8 mouse cellular contexts compared by ENCODE assay signal in the genomic region with DNA sequence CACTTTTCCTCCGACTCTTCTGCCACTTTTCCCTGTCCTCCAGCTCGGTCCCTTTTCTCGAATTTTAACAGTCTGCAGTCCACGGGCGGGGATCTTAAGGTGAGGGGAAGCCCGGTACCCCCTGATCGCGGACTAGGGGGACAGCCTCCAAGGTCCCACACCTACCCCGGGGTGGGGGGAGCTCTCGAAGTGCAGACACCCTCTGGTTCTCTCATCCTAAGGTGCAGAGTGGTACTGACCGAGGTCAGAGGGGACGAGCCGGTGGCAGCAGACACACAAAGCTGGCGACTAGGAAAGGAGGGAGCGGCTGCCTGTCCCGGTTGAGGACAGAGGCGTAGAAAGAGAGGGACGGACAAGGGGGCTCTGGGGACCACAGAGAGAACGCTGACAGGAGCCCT. TPM values are rescaled to one million over a fixed set of nuclear protein-coding genes. Genes with fewer than 3 reads are reported as not detected.
DNase-seq lines count a peak whose midpoint lies in the region; ATAC-seq lines count a peak whose summit lies in the region.

No protein-coding gene starts in this region.

- H3K9me3 ChIP-seq in embryonic facial prominence, embryonic 13.5 days: no peaks in the 10 kb centered on the region
- no peaks in the 10 kb centered on the region for H3K9me3 ChIP-seq in midbrain, embryonic 15.5 days

- DNase-seq in heart, adult 11 months: peak; percentile 97
- DNase-seq in heart, postnatal 4 days: no peak
- no peak for DNase-seq in B cell, adult 2 months
- DNase-seq in layer of hippocampus, adult 9-10 months (ENCODE audit: low spot score): no peak

- peak; percentile 1 for ATAC-seq in CD4-positive, CD25-positive, alpha-beta regulatory T cell, adult 4 months
- no peak for ATAC-seq in embryonic facial prominence, embryonic 13.5 days (ENCODE audit: insufficient number of reproducible peaks, insufficient read depth, low FRiP score, low TSS enrichment, low read depth)
- ATAC-seq in inflammation-experienced regulatory T-cells, adult 6 months: peak; percentile 17
- ATAC-seq in midbrain, embryonic 15.5 days (replicated peaks): no peak

- peak overlapping the region; percentile 92 for H3K27ac ChIP-seq in embryonic facial prominence, embryonic 13.5 days
- H3K27ac ChIP-seq in midbrain, embryonic 15.5 days: peak overlapping the region; percentile 95

- H3K4me2 ChIP-seq in embryonic facial prominence, embryonic 13.5 days: peak overlapping the region; percentile 79
- peak overlapping the region; percentile 69 for H3K4me2 ChIP-seq in midbrain, embryonic 15.5 days

- peaks cover 25% of the 10 kb centered on the region for H3K4me1 ChIP-seq in embryonic facial prominence, embryonic 13.5 days
- peaks cover 28% of the 10 kb centered on the region for H3K4me1 ChIP-seq in midbrain, embryonic 15.5 days

- H3K36me3 ChIP-seq in embryonic facial prominence, embryonic 13.5 days: peaks cover 5% of the 10 kb centered on the region; the same call in 1 of the 2 replicates
- no peaks in the 10 kb centered on the region for H3K36me3 ChIP-seq in midbrain, embryonic 15.5 days (replicated peaks)

- WGBS in embryonic facial prominence, embryonic 13.5 days: 0% methylated on average over 19 of the region's 19 CpGs
- 0% methylated on average over 19 of the region's 19 CpGs for WGBS in midbrain, embryonic 15.5 days

- H3K27me3 ChIP-seq in embryonic facial prominence, embryonic 13.5 days: no peaks in the 10 kb centered on the region
- H3K27me3 ChIP-seq in midbrain, embryonic 15.5 days (replicated peaks): no peaks in the 10 kb centered on the region

- peak overlapping the region; percentile 79 for H3K4me3 ChIP-seq in embryonic facial prominence, embryonic 13.5 days
- H3K4me3 ChIP-seq in midbrain, embryonic 15.5 days: peak overlapping the region; percentile 99

- peak overlapping the region; percentile 92 for H3K9ac ChIP-seq in embryonic facial prominence, embryonic 13.5 days
- peak overlapping the region; percentile 97 for H3K9ac ChIP-seq in midbrain, embryonic 15.5 days

RNA-seq across cellular contexts. Expression of gene Stk38, which starts 0.6 kb away (rescaled TPM):
- 10 to 100 TPM; 64.3 to 67.4 TPM for total RNA-seq in heart, postnatal 4 days (2021)
- 100 to 1,000 TPM; 223 to 306 TPM for polyA plus RNA-seq in CD4-positive, CD25-positive, alpha-beta regulatory T cell, adult 4 months (2017; shearing (Covaris generic))
- 114 and 129 TPM in 2 replicates for polyA plus RNA-seq in embryonic facial prominence, embryonic 13.5 days (2015; fragmentation: Nextera tagmentation; extraction: Ambion mirVana)
- polyA plus RNA-seq in inflammation-experienced regulatory T-cells, adult 6 months (2017; shearing (Covaris generic)): 100 to 1,000 TPM; 155 to 250 (median 235) TPM
- 99.7 and 105 TPM in 2 replicates for polyA plus RNA-seq in midbrain, embryonic 15.5 days (2015; fragmentation: Nextera tagmentation; extraction: Ambion mirVana)

RNA-seq across cellular contexts. Expression of gene Srsf3, which starts 25.2 kb away (rescaled TPM):
- 100 to 1,000 TPM; 224 to 227 TPM for total RNA-seq in heart, postnatal 4 days (2021)
- 100 to 1,000 TPM; 232 to 397 TPM for polyA plus RNA-seq in CD4-positive, CD25-positive, alpha-beta regulatory T cell, adult 4 months (2017; shearing (Covaris generic))
- 702 and 727 TPM in 2 replicates for polyA plus RNA-seq in embryonic facial prominence, embryonic 13.5 days (2015; fragmentation: Nextera tagmentation; extraction: Ambion mirVana)
- 100 to 1,000 TPM; 296 to 519 (median 387) TPM for polyA plus RNA-seq in inflammation-experienced regulatory T-cells, adult 6 months (2017; shearing (Covaris generic))
- polyA plus RNA-seq in midbrain, embryonic 15.5 days (2015; fragmentation: Nextera tagmentation; extraction: Ambion mirVana): 429 and 442 TPM in 2 replicates

RNA-seq across cellular contexts. Expression of gene Kctd20, which starts 55.5 kb away (rescaled TPM):
- 10 to 100 TPM; 63.1 to 65.3 TPM for total RNA-seq in heart, postnatal 4 days (2021)
- 10 to 100 TPM; 33.3 to 62.9 TPM for polyA plus RNA-seq in CD4-positive, CD25-positive, alpha-beta regulatory T cell, adult 4 months (2017; shearing (Covaris generic))
- polyA plus RNA-seq in embryonic facial prominence, embryonic 13.5 days (2015; fragmentation: Nextera tagmentation; extraction: Ambion mirVana): 99.9 and 103 TPM in 2 replicates
- polyA plus RNA-seq in inflammation-experienced regulatory T-cells, adult 6 months (2017; shearing (Covaris generic)): 10 to 100 TPM; 34.6 to 46.0 (median 39.5) TPM
- 91.1 and 93.9 TPM in 2 replicates for polyA plus RNA-seq in midbrain, embryonic 15.5 days (2015; fragmentation: Nextera tagmentation; extraction: Ambion mirVana)

Comparison
In these comparisons a context has a peak if more than half of its experiments do, and no peak if none do; other contexts are left out.
1. ATAC-seq: peak in CD4-positive, CD25-positive, alpha-beta regulatory T cell, adult 4 months (single experiment) and inflammation-experienced regulatory T-cells, adult 6 months (single experiment); none in embryonic facial prominence, embryonic 13.5 days (single experiment) and midbrain, embryonic 15.5 days (single experiment).